Mouse (Mus musculus) thymus, adult 18-20 months (tissue): Measurements from ENCODE around the gene Zfp408.
A peak's percentile ranks its signal among the peaks of the same experiment; 100 is the strongest.

ENCODE experiments used
- DNase-seq, 2 experiments: peaks; one replicate each; pipeline ENCODE4 v3.0.0; 2022; ENCODE audit warnings: mixed read lengths in 2 of 2

Zfp408 gene

GRCm38 (mm10) chr2:91649553-91650359, at the start of gene Zfp408, which contains the start of gene Arhgap1:
Gene Zfp408, minus strand, starts transcription at chr2:91649791.
Gene Arhgap1, plus strand, starts transcription at chr2:91649860.
- DNase-seq, result peak; percentile 94 to 96

GRCm38 (mm10) chr2:91699225-91699624, 49.6 kb upstream of the Zfp408 start:
- no peak for DNase-seq

GRCm38 (mm10) chr2:91696225-91696590, 46.6 kb upstream of the Zfp408 start:
- DNase-seq, result no peak

- no peak for DNase-seq
These were observed 46.0 kb upstream of the Zfp408 start for GRCm38 (mm10) chr2:91695436-91696224.

GRCm38 (mm10) chr2:91689452-91689851, 39.9 kb upstream of the Zfp408 start:
- no peak for DNase-seq

GRCm38 (mm10) chr2:91683919-91684318, 34.3 kb upstream of the Zfp408 start:
- DNase-seq, result no peak

GRCm38 (mm10) chr2:91682850-91683249, 33.3 kb upstream of the Zfp408 start:
- DNase-seq, result no peak

- no peak for DNase-seq
These were observed 27.4 kb upstream of the Zfp408 start for GRCm38 (mm10) chr2:91676961-91677360.

- DNase-seq, result no peak
These were observed 26.8 kb upstream of the Zfp408 start for GRCm38 (mm10) chr2:91676420-91676819.

- DNase-seq, result no peak
These were observed 25.3 kb upstream of the Zfp408 start for GRCm38 (mm10) chr2:91674895-91675294.

- DNase-seq, result no peak
These were observed 24.0 kb upstream of the Zfp408 start for GRCm38 (mm10) chr2:91673587-91673986.

- no peak for DNase-seq
These were observed 20.4 kb upstream of the Zfp408 start for GRCm38 (mm10) chr2:91670038-91670437.

- DNase-seq, result no peak
These were observed 19.7 kb upstream of the Zfp408 start for GRCm38 (mm10) chr2:91669326-91669725.

- DNase-seq, result no peak
These were observed 18.2 kb upstream of the Zfp408 start for GRCm38 (mm10) chr2:91667747-91668146.

- no peak for DNase-seq
These were observed 16.9 kb upstream of the Zfp408 start for GRCm38 (mm10) chr2:91666386-91666910.

GRCm38 (mm10) chr2:91664780-91665179, 15.2 kb upstream of the Zfp408 start:
- DNase-seq, result no peak

- no peak for DNase-seq
These were observed 11.4 kb upstream of the Zfp408 start for GRCm38 (mm10) chr2:91660981-91661380.

- no peak for DNase-seq
These were observed 10.1 kb upstream of the Zfp408 start for GRCm38 (mm10) chr2:91659657-91660056.

- no peak for DNase-seq
These were observed 7.2 kb upstream of the Zfp408 start for GRCm38 (mm10) chr2:91656774-91657173.

- DNase-seq, result no peak
These were observed 6.2 kb upstream of the Zfp408 start for GRCm38 (mm10) chr2:91655827-91656226.

- DNase-seq, result no peak
These were observed 5.8 kb upstream of the Zfp408 start for GRCm38 (mm10) chr2:91655388-91655787.

GRCm38 (mm10) chr2:91652863-91653262, 3.3 kb upstream of the Zfp408 start:
- no peak for DNase-seq

- DNase-seq, result no peak
These were observed 2.1 kb upstream of the Zfp408 start for GRCm38 (mm10) chr2:91651458-91652258.
